Comparison of ENCODE assay signal across 32 mouse cellular contexts in the genomic region with DNA sequence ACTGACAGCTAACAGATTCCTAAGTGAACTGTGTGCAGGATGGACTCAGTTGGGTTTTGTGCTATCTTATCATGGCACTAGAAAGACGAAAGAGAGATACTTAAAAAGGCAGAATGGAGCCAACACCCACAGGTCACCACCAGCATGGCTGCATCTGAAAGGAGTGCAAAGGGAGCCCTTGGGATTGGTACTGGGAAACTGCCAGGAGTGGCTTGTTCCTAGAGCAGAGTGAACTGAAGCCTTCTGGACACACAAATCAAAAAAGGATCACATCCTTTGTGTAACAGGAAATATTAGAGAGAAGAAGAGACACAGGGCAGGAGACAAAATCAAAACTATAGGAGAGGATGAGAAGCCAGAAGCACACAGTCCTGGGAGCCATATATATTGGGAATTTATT. TPM values are rescaled to one million over a fixed set of nuclear protein-coding genes. Genes with fewer than 3 reads are reported as not detected.
"Had no signal": no experiment of that assay in that cellular context is flagged by ENCODE, and none has a peak within 500 bp of the region (broad histone marks: within the 10 kb centered on the region; RNA-seq: fewer than 3 reads in every experiment).

No protein-coding gene starts in this region.

RNA-seq across cellular contexts. Expression of a gene that starts 2.0 kb away (rescaled TPM):
- total RNA-seq: megakaryocyte progenitor cell, adult 5-6 weeks; megakaryocyte, adult 5-6 weeks; megakaryocyte-erythroid progenitor cell, adult 5-6 weeks; midbrain, postnatal 0 days; monocyte, adult 5-6 weeks had no signal
- polyA plus RNA-seq: limb, embryonic 10.5 days; limb, embryonic 11.5 days; limb, embryonic 12.5 days; limb, embryonic 13.5 days; limb, embryonic 14.5 days; limb, embryonic 15.5 days; liver, embryonic 11.5 days; liver, embryonic 13.5 days; liver, embryonic 14.5 days; liver, embryonic 15.5 days; liver, embryonic 16.5 days; lung, embryonic 14.5 days; lung, embryonic 16.5 days; lung, postnatal 0 days; macrophage; midbrain, embryonic 10.5 days; midbrain, embryonic 11.5 days; midbrain, embryonic 12.5 days; midbrain, embryonic 13.5 days; midbrain, embryonic 14.5 days; midbrain, embryonic 15.5 days; myocyte; neural tube, embryonic 11.5 days had no signal

RNA-seq across cellular contexts. Expression of a gene that starts 35.1 kb away (rescaled TPM):
- total RNA-seq: megakaryocyte progenitor cell, adult 5-6 weeks; megakaryocyte, adult 5-6 weeks; megakaryocyte-erythroid progenitor cell, adult 5-6 weeks; monocyte, adult 5-6 weeks had no signal
- polyA plus RNA-seq: limb, embryonic 10.5 days; limb, embryonic 11.5 days; limb, embryonic 12.5 days; limb, embryonic 13.5 days; liver, embryonic 11.5 days; liver, embryonic 12.5 days; liver, embryonic 13.5 days; liver, postnatal 0 days; lung, embryonic 14.5 days; lung, embryonic 15.5 days; lung, embryonic 16.5 days; lung, postnatal 0 days; macrophage; midbrain, embryonic 10.5 days; midbrain, embryonic 11.5 days; midbrain, embryonic 12.5 days; midbrain, embryonic 13.5 days; midbrain, embryonic 14.5 days; midbrain, embryonic 15.5 days; myocyte; neural tube, embryonic 11.5 days had no signal

RNA-seq across cellular contexts. Expression of a gene that starts 46.2 kb away (rescaled TPM):
- total RNA-seq: megakaryocyte progenitor cell, adult 5-6 weeks; megakaryocyte, adult 5-6 weeks; megakaryocyte-erythroid progenitor cell, adult 5-6 weeks; monocyte, adult 5-6 weeks had no signal
- polyA plus RNA-seq: limb, embryonic 10.5 days; limb, embryonic 11.5 days; limb, embryonic 12.5 days; limb, embryonic 13.5 days; limb, embryonic 14.5 days; limb, embryonic 15.5 days; liver, embryonic 11.5 days; liver, embryonic 12.5 days; liver, embryonic 13.5 days; liver, embryonic 14.5 days; liver, embryonic 15.5 days; liver, embryonic 16.5 days; liver, postnatal 0 days; lung, adult 2 months; lung, embryonic 14.5 days; lung, embryonic 15.5 days; lung, embryonic 16.5 days; lung, postnatal 0 days; macrophage; midbrain, embryonic 10.5 days; midbrain, embryonic 11.5 days; midbrain, embryonic 12.5 days; midbrain, embryonic 14.5 days; myocyte; neural tube, embryonic 11.5 days had no signal
